Mouse (Mus musculus) heart, adult 2 months (tissue): ENCODE results near the gene Tom1l2. TPM values are rescaled to one million over a fixed set of nuclear protein-coding genes. Genes with fewer than 3 reads are reported as not detected.

ENCODE experiments used
- DNase-seq, 2 experiments: peaks; one replicate each; pipeline ENCODE4 v3.0.0; 2021
- H3K27ac ChIP-seq: fragments of 200-600 bp; 2 replicates; pipeline ENCODE4 v1.8.1; 2022
- H3K27me3 ChIP-seq: fragments of 200-500 bp; 2 replicates; pipeline ENCODE4 v1.6.1; 2012; ENCODE audit warnings: mild to moderate bottlenecking, low read length, inconsistent platforms, mixed read lengths; ENCODE audit not compliant: control insufficient read depth, insufficient read depth
- H3K36me3 ChIP-seq: fragments of 200-500 bp; 2 replicates; pipeline ENCODE4 v1.6.1; 2012; ENCODE audit warnings: low read length, inconsistent platforms; ENCODE audit not compliant: control insufficient read depth, insufficient read depth
- H3K4me1 ChIP-seq: fragments of 200-500 bp; 2 replicates; pipeline ENCODE4 v1.6.1; 2011; ENCODE audit warnings: low read length; ENCODE audit not compliant: control insufficient read depth, insufficient read depth
- H3K4me3 ChIP-seq: fragments of 200-600 bp; 2 replicates; pipeline ENCODE4 v1.8.1; 2022
- H3K79me2 ChIP-seq: fragments of 200-500 bp; replicated peaks from 2 replicates; pipeline ENCODE4 v1.6.1; 2012; ENCODE audit warnings: mild to moderate bottlenecking, inconsistent platforms, low read length, moderate library complexity, mixed read lengths; ENCODE audit not compliant: control insufficient read depth, insufficient read depth
- H3K9ac ChIP-seq: fragments of 200-500 bp; 2 replicates; pipeline ENCODE4 v1.6.1; 2012; ENCODE audit warnings: low read depth, mild to moderate bottlenecking, control low read depth, inconsistent platforms, low read length, mixed read lengths
- CTCF ChIP-seq: fragments of 200-600 bp; IDR thresholded peaks from 2 replicates; pipeline ENCODE4 v1.8.1; 2022; ENCODE audit warnings: antibody characterized with exemption, mild to moderate bottlenecking, moderate library complexity
- EP300 ChIP-seq: fragments of 200-500 bp; IDR thresholded peaks from 2 replicates; pipeline ENCODE4 v1.6.1; 2011; ENCODE audit warnings: low read depth, low read length, control low read depth; ENCODE audit not compliant: insufficient read depth
- POLR2A ChIP-seq: fragments of 200-500 bp; IDR thresholded peaks from 2 replicates; pipeline ENCODE4 v1.6.1; 2011; ENCODE audit warnings: mild to moderate bottlenecking, low read depth, low read length, control low read depth; ENCODE audit not compliant: insufficient read depth
- WGBS: fragments of 180-500 bp; shearing (Covaris S2); methylation state at CpG from one replicate; pipeline ENCODE4 v1.1.7; 2018; 5-methylcytosine and 5-hydroxymethylcytosine counted together
- intact Hi-C: fragments of 180-260 bp; cut with DNase I; formaldehyde crosslinking; loops from one replicate; pipeline ENCODE4 v1.15.1; 2025
- polyA plus RNA-seq: library from polyadenylated mRNA; depleted of rRNA; stranded (reverse); fragments of >200 nt; gene quantifications from 2 replicates; pipeline ENCODE4 v1.2.3, GENCODE M21; 2012
- total RNA-seq, 2 experiments: library from RNA; stranded (reverse); gene quantifications; 2 replicates each; pipeline ENCODE4 v1.2.3; 2021

The Tom1l2 gene
- total and polyA plus RNA-seq, 3 experiments: 102 to 123 (median 113) TPM

- no peak for TF ChIP-seq EP300
- TF ChIP-seq POLR2A: no peak
- no peak for TF ChIP-seq CTCF
- 39% methylated on average over 4 of the region's 4 CpGs for WGBS
- Histone ChIP-seq H3K4me1 (peaks cover 24% of the 10 kb centered on the region), H3K4me3 (no peak overlapping the region; the same call in 1 of the 2 replicates), H3K79me2 (no peaks in the 10 kb centered on the region; the same call in 1 of the 2 replicates), H3K27ac (peak overlapping the region; percentile 13; the same call in 1 of the 2 replicates), H3K9ac (peak overlapping the region; percentile 35; the same call in 1 of the 2 replicates), H3K36me3 (no peaks in the 10 kb centered on the region), H3K27me3 (no peaks in the 10 kb centered on the region)
- no peak for DNase-seq
- intact Hi-C loops: no loop called here
Measured at GRCm38 (mm10) chr11:60208712-60209111, 144.0 kb downstream of the Tom1l2 start.

- no peak overlapping the region for H3K4me3 ChIP-seq
- no peaks in the 10 kb centered on the region for H3K36me3 ChIP-seq
- DNase-seq: no peak
- no peak overlapping the region; the same call in 1 of the 2 replicates for H3K27ac ChIP-seq
- intact Hi-C loops: no loop called here
- peak overlapping the region; percentile 25; the same call in 1 of the 2 replicates for H3K9ac ChIP-seq
- TF ChIP-seq POLR2A: no peak
- no peak for TF ChIP-seq CTCF
- TF ChIP-seq EP300: no peak
- peaks cover 24% of the 10 kb centered on the region for H3K4me1 ChIP-seq
- 63% methylated on average over 6 of the region's 6 CpGs for WGBS
- H3K79me2 ChIP-seq: no peaks in the 10 kb centered on the region; the same call in 1 of the 2 replicates
- no peaks in the 10 kb centered on the region for H3K27me3 ChIP-seq
Measured at GRCm38 (mm10) chr11:60208201-60208600, 144.5 kb downstream of the Tom1l2 start.

GRCm38 (mm10) chr11:60206207-60206606 lies 146.5 kb downstream of the Tom1l2 start:
- peaks cover 21% of the 10 kb centered on the region for H3K4me1 ChIP-seq
- no peaks in the 10 kb centered on the region; the same call in 1 of the 2 replicates for H3K79me2 ChIP-seq
- no peak overlapping the region for H3K27ac ChIP-seq
- no peak overlapping the region for H3K9ac ChIP-seq
- no peak overlapping the region for H3K4me3 ChIP-seq
- no peaks in the 10 kb centered on the region for H3K27me3 ChIP-seq
- intact Hi-C loops: no loop called here
- TF ChIP-seq CTCF: no peak
- no peak for TF ChIP-seq EP300
- WGBS: 72% methylated on average over 5 of the region's 5 CpGs
- no peak for DNase-seq
- no peaks in the 10 kb centered on the region for H3K36me3 ChIP-seq

- DNase-seq: no peak
- Histone ChIP-seq H3K4me1 (peaks cover 15% of the 10 kb centered on the region), H3K4me3 (no peak overlapping the region), H3K27ac (no peak overlapping the region), H3K27me3 (no peaks in the 10 kb centered on the region), H3K36me3 (no peaks in the 10 kb centered on the region), H3K9ac (no peak overlapping the region), H3K79me2 (no peaks in the 10 kb centered on the region; the same call in 1 of the 2 replicates)
- TF ChIP-seq EP300: no peak
- no peak for TF ChIP-seq CTCF
- no peak for TF ChIP-seq POLR2A
- 81% methylated on average over 12 of the region's 12 CpGs for WGBS
- intact Hi-C loops: no loop called here
Measured at GRCm38 (mm10) chr11:60205026-60205425, 147.7 kb downstream of the Tom1l2 start.

GRCm38 (mm10) chr11:60202710-60203638 lies 149.7 kb downstream of the Tom1l2 start:
- Histone ChIP-seq H3K27ac (no peak overlapping the region), H3K4me1 (no peaks in the 10 kb centered on the region), H3K9ac (no peak overlapping the region), H3K36me3 (no peaks in the 10 kb centered on the region), H3K27me3 (no peaks in the 10 kb centered on the region), H3K79me2 (no peaks in the 10 kb centered on the region; the same call in 1 of the 2 replicates), H3K4me3 (no peak overlapping the region)
- TF ChIP-seq POLR2A: no peak
- no peak for TF ChIP-seq EP300
- TF ChIP-seq CTCF: no peak
- no peak for DNase-seq
- WGBS: 92% methylated on average over 26 of the region's 26 CpGs
- intact Hi-C loops: no loop called here

- Histone ChIP-seq H3K79me2 (no peaks in the 10 kb centered on the region), H3K36me3 (no peaks in the 10 kb centered on the region), H3K4me1 (peaks cover 3% of the 10 kb centered on the region), H3K27ac (no peak overlapping the region), H3K9ac (no peak overlapping the region), H3K4me3 (no peak overlapping the region), H3K27me3 (no peaks in the 10 kb centered on the region)
- DNase-seq: no peak
- TF ChIP-seq CTCF (no peak), EP300 (no peak), POLR2A (no peak)
- intact Hi-C loops: loop anchor here (1.0 kb wide), 1 partner anchor 212 kb away; no protein-coding TSS in a partner anchor
- WGBS: 88% methylated on average over 11 of the region's 11 CpGs
Measured at GRCm38 (mm10) chr11:60200384-60200783, 152.3 kb downstream of the Tom1l2 start.
